Mouse (Mus musculus): Measurements from ENCODE around the gene Astl.

DNA sequence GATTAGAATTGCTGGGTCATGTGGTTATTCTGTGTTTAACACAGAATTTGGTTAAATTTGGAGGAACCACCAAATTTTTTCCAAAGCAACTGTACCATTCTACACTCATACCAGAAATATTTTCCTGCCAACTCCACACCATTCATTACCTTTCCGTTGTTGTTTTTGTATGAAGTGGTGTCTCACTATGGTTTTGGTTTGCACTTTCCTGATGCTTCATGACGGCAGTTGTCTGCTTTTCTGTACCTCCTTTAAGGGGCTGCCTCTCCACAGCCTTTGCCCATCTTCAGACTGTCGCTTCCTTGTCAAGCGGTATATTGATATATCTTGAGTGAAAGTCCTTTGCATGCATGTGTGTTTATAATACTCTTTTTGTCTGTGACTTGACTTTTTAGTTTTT, 25.6 kb upstream of the Astl start:
- no peak for TF ChIP-seq EP300 (IDR thresholded peaks at IDR 0.05; ENCODE audit: low read depth)
- no peak for TF ChIP-seq CTCF (IDR thresholded peaks at IDR 0.05; ENCODE audit: low read depth)
